Mouse (Mus musculus): ENCODE data around the gene Plppr4.

- TF ChIP-seq CTCF (IDR thresholded peaks at IDR 0.05) (no peak), EP300 (IDR thresholded peaks at IDR 0.05) (no peak)
These were observed 51.6 kb downstream of the Plppr4 start for GRCm38 (mm10) chr3:117308895-117309579.

All from lung, postnatal 0 days (tissue).